Mouse (Mus musculus) fat pad, adult 2 months (tissue): Measurements from ENCODE around the gene Zfp202.
"Not testable (repeated sequence)": the region's sequence is repeated elsewhere in the genome, so short reads cannot be mapped to it uniquely, and the experiment has no call there.

Experiments used
- DNase-seq: peaks from one replicate; pipeline ENCODE4 v3.0.0-alpha.2; 2011; ENCODE audit warnings: low read depth, low spot score; ENCODE audit errors: extremely low read depth

The Zfp202 gene

GRCm38 (mm10) chr9:40192098-40193038 lies at the start of gene Zfp202:
Gene Zfp202 (plus strand): TSS chr9:40192316.
- DNase-seq: peak; percentile 26

- DNase-seq: no peak
These were observed 36.9 kb upstream of the Zfp202 start for GRCm38 (mm10) chr9:40155118-40155644.

GRCm38 (mm10) chr9:40166446-40166845 lies 25.7 kb upstream of the Zfp202 start:
- no peak for DNase-seq

GRCm38 (mm10) chr9:40177017-40177416 lies 15.1 kb upstream of the Zfp202 start:
- no peak for DNase-seq

- DNase-seq: no peak
These were observed 11.5 kb upstream of the Zfp202 start, which contains the start of gene Olfr986 for GRCm38 (mm10) chr9:40180620-40181019. Gene Olfr986 (plus strand): TSS chr9:40180920.

- not testable (repeated sequence) for DNase-seq
These were observed 7.0 kb upstream of the Zfp202 start for GRCm38 (mm10) chr9:40185166-40185565.

GRCm38 (mm10) chr9:40191086-40191876 lies 835 bp upstream of the Zfp202 start:
- no peak for DNase-seq

GRCm38 (mm10) chr9:40195981-40196380 lies 3.9 kb downstream of the Zfp202 start:
- peak; percentile 33 for DNase-seq

- DNase-seq: no peak
These were observed 14.4 kb downstream of the Zfp202 start for GRCm38 (mm10) chr9:40206546-40206950.

- DNase-seq: no peak
These were observed 18.6 kb downstream of the Zfp202 start for GRCm38 (mm10) chr9:40210744-40211143.

GRCm38 (mm10) chr9:40214058-40214457 lies 21.9 kb downstream of the Zfp202 start:
- DNase-seq: no peak

GRCm38 (mm10) chr9:40216651-40217050 lies 24.5 kb downstream of the Zfp202 start:
- DNase-seq: no peak

GRCm38 (mm10) chr9:40224289-40224688 lies 32.2 kb downstream of the Zfp202 start:
- no peak for DNase-seq

- no peak for DNase-seq
These were observed 36.0 kb downstream of the Zfp202 start for GRCm38 (mm10) chr9:40227874-40228789.

- DNase-seq: no peak
These were observed 36.8 kb downstream of the Zfp202 start for GRCm38 (mm10) chr9:40228804-40229331.

GRCm38 (mm10) chr9:40229479-40229878 lies 37.4 kb downstream of the Zfp202 start:
- no peak for DNase-seq

GRCm38 (mm10) chr9:40231019-40231418 lies 38.9 kb downstream of the Zfp202 start:
- no peak for DNase-seq

- DNase-seq: no peak
These were observed 42.3 kb downstream of the Zfp202 start for GRCm38 (mm10) chr9:40234233-40235072.

- DNase-seq: no peak
These were observed 43.1 kb downstream of the Zfp202 start for GRCm38 (mm10) chr9:40235220-40235619.
